Mouse (Mus musculus) 3134 (cell line): Measurements from ENCODE around the gene Cnr2.

Source experiments
- DNase-seq: peaks from one replicate; pipeline ENCODE4 v3.0.0-alpha.2; 2011; ENCODE audit warnings: low spot score; ENCODE audit not compliant: insufficient read length; ENCODE audit errors: extremely low read depth

The Cnr2 gene

DNA sequence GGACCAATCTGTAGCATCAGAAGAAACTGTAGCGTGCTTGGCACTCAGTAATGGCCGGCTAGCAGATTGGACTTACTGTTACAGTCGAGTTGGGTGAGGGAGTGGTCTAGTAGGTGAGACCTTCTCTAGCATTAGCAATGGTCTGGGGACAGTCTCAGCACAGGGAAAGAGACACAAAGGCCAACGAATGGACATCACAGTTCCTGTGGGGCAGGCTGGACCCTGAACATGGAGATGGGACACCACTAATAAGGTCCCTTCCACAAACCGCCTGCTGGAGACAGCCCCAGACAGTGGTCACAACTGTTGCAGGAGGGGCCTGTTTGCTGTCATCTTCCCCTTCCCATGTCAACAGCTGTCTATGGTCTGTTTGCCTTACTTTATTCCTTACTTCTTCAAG lies 66.5 kb downstream of the Cnr2 start:
- DNase-seq, result no peak

- no peak for DNase-seq
Measured at GRCm38 (mm10) chr4:135962198-135962597, 67.0 kb downstream of the Cnr2 start.

- DNase-seq, result no peak
Measured at GRCm38 (mm10) chr4:135962946-135963345, 67.8 kb downstream of the Cnr2 start.

GRCm38 (mm10) chr4:135963457-135964193 lies 68.4 kb downstream of the Cnr2 start, which contains the start of gene Gale:
Gene Gale, plus strand, starts transcription at chr4:135963727.
- DNase-seq, result peak; percentile 96

DNA sequence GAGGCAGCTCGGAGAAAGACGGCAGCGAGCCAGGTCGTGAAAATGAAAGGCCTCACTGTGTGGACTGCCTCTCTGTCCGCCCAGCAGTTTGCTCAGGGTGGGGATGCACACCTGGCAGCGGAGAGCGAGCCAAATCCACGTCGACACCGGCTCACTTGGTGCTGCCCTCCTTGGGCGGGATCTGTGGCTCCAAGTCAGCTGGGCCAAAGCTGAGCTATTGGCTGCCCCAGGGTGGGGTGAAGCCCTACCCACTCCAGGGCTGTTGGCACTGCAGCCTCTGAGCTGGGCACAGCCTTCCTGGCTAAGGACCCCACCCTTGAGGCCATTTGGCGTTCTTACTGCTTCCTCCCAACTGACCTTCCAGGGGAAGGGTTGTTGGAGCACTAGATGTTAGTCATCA lies 69.2 kb downstream of the Cnr2 start:
- peak; percentile 90 for DNase-seq

DNA sequence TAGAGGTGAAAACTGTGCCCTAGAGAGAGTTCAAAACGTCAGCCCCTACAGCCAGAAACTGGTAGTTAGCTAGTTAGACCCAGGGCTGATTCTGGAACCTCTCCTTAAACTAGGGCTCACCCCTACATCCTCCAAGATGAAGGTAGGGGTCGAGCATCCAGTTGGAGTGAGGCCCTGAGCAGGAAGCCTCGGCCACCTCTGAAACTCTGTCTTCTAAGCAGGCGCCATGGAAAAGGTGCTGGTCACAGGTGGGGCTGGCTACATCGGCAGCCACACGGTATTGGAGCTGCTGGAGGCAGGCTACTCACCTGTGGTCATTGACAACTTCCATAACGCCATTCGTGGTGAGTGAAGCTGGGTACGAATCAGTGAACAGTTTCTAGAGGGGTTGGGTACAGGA lies 69.9 kb downstream of the Cnr2 start:
- DNase-seq, result no peak

- DNase-seq, result no peak
Measured at GRCm38 (mm10) chr4:135966283-135966682, 71.1 kb downstream of the Cnr2 start.

- DNase-seq, result peak; percentile 23
Measured at GRCm38 (mm10) chr4:135967086-135967760, 72.0 kb downstream of the Cnr2 start.

DNA sequence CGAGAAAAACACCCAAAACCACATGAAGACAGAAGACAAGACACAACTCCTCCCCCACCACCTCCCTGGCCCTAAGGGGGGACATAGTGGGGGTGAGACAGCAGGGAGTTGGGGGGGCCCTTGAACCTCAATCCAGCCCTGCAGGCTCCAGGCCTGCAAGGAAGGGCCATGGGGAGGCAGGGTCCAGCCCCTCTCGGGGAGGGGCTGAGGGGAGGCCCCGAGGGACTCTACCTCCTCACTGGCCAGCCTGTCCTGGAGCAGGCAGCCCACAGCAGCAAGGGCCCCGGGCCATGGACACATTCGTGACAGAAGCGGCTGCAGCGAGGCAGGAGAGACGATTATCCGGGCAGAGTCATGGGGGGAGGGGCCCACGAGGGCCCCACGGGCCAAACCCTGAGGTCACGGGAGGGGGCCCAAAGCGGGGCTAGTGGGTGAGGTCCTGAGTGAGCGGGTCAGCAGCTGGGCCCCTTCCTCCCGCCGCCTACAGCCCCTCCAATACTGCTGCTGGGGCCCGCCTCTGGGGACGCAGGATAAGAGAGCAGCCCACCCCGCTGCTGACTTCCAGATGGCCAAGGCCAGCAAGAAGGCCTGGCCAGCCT lies 73.2 kb downstream of the Cnr2 start:
- no peak for DNase-seq

DNA sequence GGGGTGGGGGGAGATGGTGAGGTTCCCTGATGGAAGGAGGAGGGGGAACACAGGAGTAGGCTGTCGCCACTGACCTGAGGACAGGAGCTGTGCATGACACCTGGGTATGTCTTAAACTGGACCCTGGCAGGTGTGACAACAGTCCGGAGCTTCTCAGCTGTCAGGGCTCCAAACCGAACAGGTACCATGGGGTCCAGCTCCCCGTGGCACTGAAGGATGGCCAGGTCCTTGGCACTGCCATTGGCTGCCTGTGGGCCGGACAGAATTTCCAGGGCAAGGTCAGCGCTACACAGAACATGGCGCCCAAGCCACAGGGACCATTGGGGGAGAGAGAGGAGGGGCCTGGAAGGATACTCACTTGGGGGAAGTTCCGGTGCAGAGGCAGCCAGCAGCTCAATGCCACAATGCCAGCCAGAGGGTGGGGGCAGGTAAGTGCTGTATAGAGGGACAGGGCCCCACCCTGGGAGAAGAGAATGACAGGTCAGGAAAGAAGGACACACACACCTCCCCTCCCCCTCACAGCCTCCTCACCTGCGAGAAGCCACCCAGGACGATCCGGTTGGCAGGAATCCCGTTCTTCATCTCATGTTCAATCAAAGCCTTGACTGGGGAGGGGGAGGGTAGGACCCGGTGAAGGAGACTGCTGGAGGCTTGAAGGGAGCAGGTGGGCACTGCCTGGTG lies 74.0 kb downstream of the Cnr2 start:
- no peak for DNase-seq
